Mouse (Mus musculus) left cerebral cortex, adult 2 months (tissue): ENCODE results near the gene Cdca5. TPM values are rescaled to one million over a fixed set of nuclear protein-coding genes. Genes with fewer than 3 reads are reported as not detected.
A peak's percentile ranks its signal among the peaks of the same experiment; 100 is the strongest.

Source experiments
- DNase-seq, 2 experiments: peaks; one replicate each; pipeline ENCODE4 v3.0.0; 2021 to 2022; ENCODE audit warnings: low spot score in 2 of 2, mixed read lengths in 1 of 2; ENCODE audit errors: extremely low spot score in 1 of 2
- H3K27ac ChIP-seq: fragments of 200-600 bp; 2 replicates; pipeline ENCODE4 v1.8.1; 2022
- H3K4me3 ChIP-seq: fragments of 200-600 bp; 2 replicates; pipeline ENCODE4 v1.8.1; 2022
- CTCF ChIP-seq: fragments of 200-600 bp; IDR thresholded peaks from 2 replicates; pipeline ENCODE4 v1.8.1; 2022; ENCODE audit warnings: antibody characterized with exemption, mild to moderate bottlenecking, moderate library complexity
- intact Hi-C: fragments of 180-260 bp; cut with DNase I; formaldehyde crosslinking; loops from one replicate; pipeline ENCODE4 v1.15.1; 2025
- total RNA-seq, 2 experiments: library from RNA; stranded (reverse); gene quantifications; 2 replicates each; pipeline ENCODE4 v1.2.3; 2021

The Cdca5 gene
- total RNA-seq, 2 experiments from 2014 or later: not detected

- TF ChIP-seq CTCF: no peak
- no peak for DNase-seq
- intact Hi-C loops: no loop called here
- H3K4me3 ChIP-seq: no peak overlapping the region
- H3K27ac ChIP-seq: 0 out of 2 replicates have a peak overlapping the region, but pooled peaks have one; percentile 19
Observed at GRCm38 (mm10) chr19:6063081-6063480, 21.7 kb upstream of the Cdca5 start.

- intact Hi-C loops: no loop called here
- Histone ChIP-seq H3K27ac (peak overlapping the region; percentile 66), H3K4me3 (peak overlapping the region; percentile 50)
- DNase-seq: no peak
- no peak for TF ChIP-seq CTCF
Observed at GRCm38 (mm10) chr19:6066571-6066970, 18.2 kb upstream of the Cdca5 start.

GRCm38 (mm10) chr19:6067011-6067723 is 17.6 kb upstream of the Cdca5 start:
- DNase-seq: peak; percentile 80 to 82
- Histone ChIP-seq H3K27ac (peak overlapping the region; percentile 66), H3K4me3 (peak overlapping the region; percentile 50)
- TF ChIP-seq CTCF: peak; percentile 91
- intact Hi-C loops: no loop called here

- Histone ChIP-seq H3K4me3 (peak within 1 kb of the TSS; percentile 50), H3K27ac (peak within 1 kb of the TSS; percentile 66)
- TF ChIP-seq CTCF: no peak; the same call in 1 of the 2 replicates
- DNase-seq: peak; percentile 79 to 87
- intact Hi-C loops: no loop called here
Observed at GRCm38 (mm10) chr19:6067724-6068415, 16.9 kb upstream of the Cdca5 start, which contains the start of gene Tm7sf2. Gene Tm7sf2 (minus strand): TSS chr19:6068373.

GRCm38 (mm10) chr19:6068951-6069350 is 15.8 kb upstream of the Cdca5 start:
- Histone ChIP-seq H3K4me3 (no peak overlapping the region), H3K27ac (no peak overlapping the region)
- no peak for DNase-seq
- intact Hi-C loops: no loop called here
- TF ChIP-seq CTCF: no peak; the same call in 1 of the 2 replicates

GRCm38 (mm10) chr19:6069851-6070250 is 14.9 kb upstream of the Cdca5 start:
- TF ChIP-seq CTCF: no peak
- no peak overlapping the region for H3K27ac ChIP-seq
- DNase-seq: no peak
- intact Hi-C loops: no loop called here
- H3K4me3 ChIP-seq: no peak overlapping the region

GRCm38 (mm10) chr19:6070571-6071250 is 14.1 kb upstream of the Cdca5 start:
- no peak for TF ChIP-seq CTCF
- intact Hi-C loops: no loop called here
- no peak overlapping the region for H3K27ac ChIP-seq
- DNase-seq: no peak
- no peak overlapping the region for H3K4me3 ChIP-seq

GRCm38 (mm10) chr19:6071261-6071660 is 13.5 kb upstream of the Cdca5 start:
- Histone ChIP-seq H3K27ac (no peak overlapping the region), H3K4me3 (no peak overlapping the region)
- TF ChIP-seq CTCF: no peak
- no peak for DNase-seq
- intact Hi-C loops: no loop called here

- TF ChIP-seq CTCF: no peak
- Histone ChIP-seq H3K4me3 (no peak overlapping the region), H3K27ac (no peak overlapping the region)
- DNase-seq: no peak
- intact Hi-C loops: no loop called here
Observed at GRCm38 (mm10) chr19:6073889-6074288, 10.9 kb upstream of the Cdca5 start.

- peak; percentile 84 to 87 for DNase-seq
- no peak for TF ChIP-seq CTCF
- H3K4me3 ChIP-seq: peak within 1 kb of the TSS; percentile 85
- H3K27ac ChIP-seq: peak within 1 kb of the TSS; percentile 95
- intact Hi-C loops: loop anchor here (1.0 kb wide), 1 partner anchor 30 kb away; the partner anchor contains the start of gene Syvn1
Observed at GRCm38 (mm10) chr19:6076564-6077393, 8.0 kb upstream of the Cdca5 start, which contains the start of gene Vps51. Gene Vps51 (minus strand): TSS chr19:6077231.

GRCm38 (mm10) chr19:6079983-6080480 is 4.8 kb upstream of the Cdca5 start, which contains the start of gene Tmem262:
Gene Tmem262 (plus strand): TSS chr19:6080033.
- intact Hi-C loops: loop anchor here (5.0 to 10.0 kb wide), 2 partner anchors 37 to 255 kb away; partner anchors contain the start of genes Men1 and Sac3d1
- no peak within 1 kb of the TSS for H3K4me3 ChIP-seq
- no peak for DNase-seq
- TF ChIP-seq CTCF: no peak
- H3K27ac ChIP-seq: no peak within 1 kb of the TSS
